Mouse (Mus musculus) embryonic facial prominence, embryonic 12.5 days (tissue): ENCODE data around the gene Asb8. TPM values are rescaled to one million over a fixed set of nuclear protein-coding genes. Genes with fewer than 3 reads are reported as not detected.

Experiments
- ATAC-seq: fragments of 200-750 bp; cut with Nextera tagmentation; 2 replicates; pipeline ENCODE4 v1.8.0; 2017; ENCODE audit not compliant: insufficient number of reproducible peaks, insufficient read depth, low FRiP score, low TSS enrichment
- H3K27ac ChIP-seq: fragments of 300-500 bp; sonication (generic); 2 replicates; pipeline ENCODE4 v1.5.1; 2016; ENCODE audit warnings: mild to moderate bottlenecking
- H3K27me3 ChIP-seq: fragments of 300-500 bp; sonication (generic); 2 replicates; pipeline ENCODE4 v1.6.1; 2016; ENCODE audit warnings: mild to moderate bottlenecking, moderate library complexity
- H3K36me3 ChIP-seq: fragments of 300-500 bp; sonication (generic); 2 replicates; pipeline ENCODE4 v1.6.1; 2016; ENCODE audit warnings: mild to moderate bottlenecking
- H3K4me1 ChIP-seq: fragments of 300-500 bp; sonication (generic); 2 replicates; pipeline ENCODE4 v1.6.1; 2016
- H3K4me2 ChIP-seq: fragments of 300-500 bp; sonication (generic); replicated peaks from 2 replicates; pipeline ENCODE4 v1.6.1; 2016; ENCODE audit warnings: mild to moderate bottlenecking, moderate library complexity
- H3K4me3 ChIP-seq: fragments of 300-500 bp; sonication (generic); 2 replicates; pipeline ENCODE4 v1.5.1; 2016; ENCODE audit warnings: mild to moderate bottlenecking
- H3K9ac ChIP-seq: fragments of 300-500 bp; sonication (generic); 2 replicates; pipeline ENCODE4 v1.6.1; 2016; ENCODE audit warnings: mild to moderate bottlenecking, moderate library complexity
- H3K9me3 ChIP-seq: fragments of 300-500 bp; sonication (generic); 2 replicates; pipeline ENCODE4 v1.6.1; 2016; ENCODE audit warnings: mild to moderate bottlenecking, moderate library complexity
- WGBS: fragments of 180-500 bp; shearing (Covaris S2); methylation state at CpG from one replicate; pipeline ENCODE4 v1.1.7; 2016; 5-methylcytosine and 5-hydroxymethylcytosine counted together
- polyA plus RNA-seq: library from polyadenylated mRNA; unstranded; fragments of >200 nt; fragmentation: Nextera tagmentation; extraction: Ambion mirVana; gene quantifications from 2 replicates; pipeline ENCODE4 v1.2.1, GENCODE M21; 2016

Asb8 gene
- polyA plus RNA-seq, 1 experiment from 2014 or later: 47.2 TPM

GRCm38 (mm10) chr15:98154631-98155030, 10.8 kb downstream of the Asb8 start:
- H3K36me3 ChIP-seq: no peaks in the 10 kb centered on the region
- ATAC-seq: no peak
- no peak overlapping the region for H3K9ac ChIP-seq
- no peaks in the 10 kb centered on the region for H3K27me3 ChIP-seq
- H3K27ac ChIP-seq: no peak overlapping the region
- H3K9me3 ChIP-seq: no peaks in the 10 kb centered on the region
- no peaks in the 10 kb centered on the region for H3K4me1 ChIP-seq
- H3K4me3 ChIP-seq: no peak overlapping the region
- 83% methylated on average over 3 of the region's 3 CpGs for WGBS
- no peak overlapping the region for H3K4me2 ChIP-seq

DNA sequence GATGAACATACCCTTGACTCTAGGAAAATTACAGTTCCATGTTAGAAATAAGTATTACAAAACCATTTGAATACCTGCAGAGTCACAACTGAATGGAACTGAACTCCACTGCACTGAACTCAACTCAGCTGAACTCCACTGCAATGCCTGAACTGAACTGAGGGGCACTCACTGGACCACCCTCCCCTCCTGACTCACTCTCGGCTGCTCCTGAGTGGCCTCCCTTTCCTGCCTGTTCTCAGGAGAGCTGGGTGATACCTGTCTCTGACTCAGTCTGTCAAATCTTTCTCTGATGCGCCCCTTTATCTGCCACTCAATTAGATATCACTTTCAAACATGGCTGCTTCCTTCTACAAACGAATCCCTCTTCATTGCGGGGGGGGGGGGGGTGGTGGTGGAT, 11.3 kb downstream of the Asb8 start:
- Histone ChIP-seq H3K27ac (no peak overlapping the region), H3K36me3 (no peaks in the 10 kb centered on the region), H3K9ac (no peak overlapping the region), H3K4me3 (no peak overlapping the region), H3K4me1 (no peaks in the 10 kb centered on the region), H3K27me3 (no peaks in the 10 kb centered on the region), H3K4me2 (no peak overlapping the region), H3K9me3 (no peaks in the 10 kb centered on the region)
- no peak for ATAC-seq
- WGBS: 63% methylated on average over 4 of the region's 4 CpGs

- H3K9me3 ChIP-seq: no peaks in the 10 kb centered on the region
- 28% methylated on average over 3 of the region's 3 CpGs for WGBS
- H3K27me3 ChIP-seq: no peaks in the 10 kb centered on the region
- no peak overlapping the region for H3K4me2 ChIP-seq
- H3K9ac ChIP-seq: no peak overlapping the region
- ATAC-seq: no peak
- H3K36me3 ChIP-seq: no peaks in the 10 kb centered on the region
- H3K4me3 ChIP-seq: no peak overlapping the region
- H3K4me1 ChIP-seq: no peaks in the 10 kb centered on the region
- no peak overlapping the region for H3K27ac ChIP-seq
These were observed 11.8 kb downstream of the Asb8 start for GRCm38 (mm10) chr15:98153625-98154024.

- no peaks in the 10 kb centered on the region for H3K4me1 ChIP-seq
- ATAC-seq: no peak
- no peaks in the 10 kb centered on the region for H3K9me3 ChIP-seq
- WGBS: 53% methylated on average over 7 of the region's 7 CpGs
- H3K4me3 ChIP-seq: no peak overlapping the region
- no peaks in the 10 kb centered on the region for H3K27me3 ChIP-seq
- H3K4me2 ChIP-seq: no peak overlapping the region
- no peak overlapping the region for H3K9ac ChIP-seq
- no peak overlapping the region for H3K27ac ChIP-seq
- H3K36me3 ChIP-seq: no peaks in the 10 kb centered on the region
These were observed 12.5 kb downstream of the Asb8 start for GRCm38 (mm10) chr15:98152916-98153315.

GRCm38 (mm10) chr15:98149166-98149602, 16.2 kb downstream of the Asb8 start:
- WGBS: 69% methylated on average over 10 of the region's 10 CpGs
- Histone ChIP-seq H3K4me2 (no peak overlapping the region), H3K4me3 (no peak overlapping the region), H3K27me3 (no peaks in the 10 kb centered on the region), H3K9ac (no peak overlapping the region), H3K9me3 (no peaks in the 10 kb centered on the region), H3K4me1 (peaks cover 4% of the 10 kb centered on the region), H3K27ac (no peak overlapping the region), H3K36me3 (no peaks in the 10 kb centered on the region)
- ATAC-seq: no peak

DNA sequence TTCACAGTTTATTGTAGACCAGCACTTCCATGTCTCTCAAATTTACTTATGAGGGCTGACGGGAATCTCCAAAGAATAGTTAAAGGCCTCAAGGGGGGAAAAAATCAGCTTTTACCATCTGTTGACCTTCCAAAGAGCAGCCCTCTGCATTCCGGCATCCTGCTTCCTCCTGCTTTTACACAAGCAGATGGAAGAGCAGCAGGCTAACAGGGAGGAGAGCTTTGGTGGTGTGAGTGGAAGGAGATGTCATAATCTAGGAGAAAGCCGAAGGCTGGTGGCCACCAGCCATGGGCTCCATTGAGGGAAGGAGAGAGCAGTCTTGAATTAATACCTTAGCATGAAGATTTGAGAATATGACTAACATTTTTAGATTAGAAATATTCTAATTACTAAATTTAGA, 17.1 kb downstream of the Asb8 start:
- H3K36me3 ChIP-seq: no peaks in the 10 kb centered on the region
- H3K4me3 ChIP-seq: no peak overlapping the region
- H3K4me2 ChIP-seq: no peak overlapping the region
- no peaks in the 10 kb centered on the region for H3K27me3 ChIP-seq
- no peak for ATAC-seq
- 73% methylated on average over 3 of the region's 3 CpGs for WGBS
- H3K9ac ChIP-seq: no peak overlapping the region
- H3K27ac ChIP-seq: no peak overlapping the region
- H3K9me3 ChIP-seq: no peaks in the 10 kb centered on the region
- peaks cover 4% of the 10 kb centered on the region for H3K4me1 ChIP-seq

- ATAC-seq: peak; percentile 95
- H3K9ac ChIP-seq: peak overlapping the region; percentile 88
- H3K27me3 ChIP-seq: no peaks in the 10 kb centered on the region
- H3K36me3 ChIP-seq: peaks cover 17% of the 10 kb centered on the region; the same call in 1 of the 2 replicates
- H3K4me3 ChIP-seq: peak overlapping the region; percentile 93
- H3K9me3 ChIP-seq: no peaks in the 10 kb centered on the region
- peak overlapping the region; percentile 82 for H3K4me2 ChIP-seq
- H3K27ac ChIP-seq: peak overlapping the region; percentile 84
- WGBS: 1% methylated on average over 38 of the region's 38 CpGs
- peaks cover 4% of the 10 kb centered on the region for H3K4me1 ChIP-seq
These were observed 19.8 kb downstream of the Asb8 start for GRCm38 (mm10) chr15:98145559-98146181.

GRCm38 (mm10) chr15:98144861-98145507, 20.4 kb downstream of the Asb8 start:
- H3K9me3 ChIP-seq: no peaks in the 10 kb centered on the region
- peak overlapping the region; percentile 93 for H3K4me3 ChIP-seq
- peaks cover 4% of the 10 kb centered on the region for H3K4me1 ChIP-seq
- H3K36me3 ChIP-seq: peaks cover 23% of the 10 kb centered on the region; the same call in 1 of the 2 replicates
- no peaks in the 10 kb centered on the region for H3K27me3 ChIP-seq
- H3K9ac ChIP-seq: peak overlapping the region; percentile 88
- 0 out of 2 replicates have a peak, but pooled peaks have one; percentile 11 for ATAC-seq
- WGBS: under 1% methylated on average over 36 of the region's 36 CpGs
- peak overlapping the region; percentile 84; the same call in 1 of the 2 replicates for H3K27ac ChIP-seq
- H3K4me2 ChIP-seq: peak overlapping the region; percentile 82

DNA sequence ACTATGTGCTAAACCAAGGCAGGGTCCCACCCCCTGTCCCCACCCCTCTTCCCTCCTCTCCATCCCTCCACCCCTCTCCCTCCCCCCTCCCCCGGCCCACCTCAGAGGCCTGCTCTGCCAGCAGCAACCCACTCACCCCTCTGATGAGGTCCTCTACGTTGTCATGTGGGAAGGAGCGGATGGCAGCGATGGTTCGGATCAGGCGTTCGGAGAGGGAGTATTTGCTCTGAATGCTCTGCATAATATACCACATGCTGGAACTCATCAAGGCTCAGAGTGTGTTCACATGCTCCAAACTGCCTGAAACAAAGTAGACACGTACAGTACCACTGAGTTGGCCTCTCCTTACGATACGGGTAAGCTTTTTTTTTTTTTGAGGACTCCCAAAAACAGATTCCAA, 22.9 kb downstream of the Asb8 start:
- Histone ChIP-seq H3K9ac (no peak overlapping the region), H3K4me3 (no peak overlapping the region), H3K27me3 (no peaks in the 10 kb centered on the region), H3K4me2 (no peak overlapping the region), H3K27ac (no peak overlapping the region), H3K36me3 (peaks cover 42% of the 10 kb centered on the region), H3K9me3 (no peaks in the 10 kb centered on the region), H3K4me1 (peaks cover 4% of the 10 kb centered on the region)
- 87% methylated on average over 10 of the region's 10 CpGs for WGBS
- ATAC-seq: no peak

- H3K4me2 ChIP-seq: no peak overlapping the region
- H3K9me3 ChIP-seq: no peaks in the 10 kb centered on the region
- H3K27me3 ChIP-seq: no peaks in the 10 kb centered on the region
- peaks cover 59% of the 10 kb centered on the region for H3K36me3 ChIP-seq
- peaks cover 4% of the 10 kb centered on the region for H3K4me1 ChIP-seq
- 82% methylated on average over 5 of the region's 5 CpGs for WGBS
- H3K4me3 ChIP-seq: no peak overlapping the region
- ATAC-seq: no peak
- no peak overlapping the region for H3K27ac ChIP-seq
- no peak overlapping the region for H3K9ac ChIP-seq
These were observed 24.6 kb downstream of the Asb8 start for GRCm38 (mm10) chr15:98140809-98141208.

DNA sequence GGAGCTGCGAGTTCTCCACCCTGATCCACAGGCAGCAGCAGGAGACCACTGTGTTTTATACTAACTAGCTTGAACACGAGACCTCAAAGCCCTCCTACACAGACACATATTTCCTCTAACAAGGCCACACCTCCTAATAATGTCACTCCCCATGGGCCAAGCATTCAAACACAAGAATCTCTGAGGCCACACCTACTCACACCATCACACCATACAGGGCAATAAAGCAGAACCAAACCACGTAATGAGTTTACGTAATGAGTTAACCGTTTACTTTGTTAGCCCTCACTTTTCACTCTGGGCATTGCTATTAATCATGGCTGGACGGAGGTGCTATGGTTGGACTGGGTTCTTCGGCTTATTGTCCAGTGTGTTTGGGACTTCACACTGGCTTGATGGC, 25.7 kb downstream of the Asb8 start:
- Histone ChIP-seq H3K36me3 (peaks cover 70% of the 10 kb centered on the region), H3K4me1 (peaks cover 2% of the 10 kb centered on the region), H3K4me3 (no peak overlapping the region), H3K27me3 (no peaks in the 10 kb centered on the region), H3K9me3 (no peaks in the 10 kb centered on the region), H3K4me2 (no peak overlapping the region), H3K9ac (no peak overlapping the region), H3K27ac (no peak overlapping the region)
- ATAC-seq: no peak
- WGBS: 82% methylated on average over 7 of the region's 7 CpGs

GRCm38 (mm10) chr15:98136871-98137270, 28.6 kb downstream of the Asb8 start:
- Histone ChIP-seq H3K9me3 (no peaks in the 10 kb centered on the region), H3K36me3 (peaks cover 89% of the 10 kb centered on the region), H3K9ac (no peak overlapping the region), H3K4me1 (no peaks in the 10 kb centered on the region), H3K27me3 (no peaks in the 10 kb centered on the region), H3K27ac (no peak overlapping the region), H3K4me3 (no peak overlapping the region), H3K4me2 (no peak overlapping the region)
- no peak for ATAC-seq
- WGBS: 92% methylated on average over 9 of the region's 9 CpGs
